Mouse (Mus musculus): ENCODE results near the gene Olfr175-ps1. TPM values are rescaled to one million over a fixed set of nuclear protein-coding genes. Genes with fewer than 3 reads are reported as not detected.

The Olfr175-ps1 gene
- polyA plus RNA-seq (2014; fragmentation: Illumina TruSeq; extraction: RNeasy Lipid Tissue Mini Kit (QIAGEN cat#74804); ENCODE audit: low read depth, low replicate concordance) = not detected

GRCm38 (mm10) chr16:58826732-58827319 is at the start of gene Olfr175-ps1:
Gene Olfr175-ps1 (minus strand): TSS chr16:58826782.

GRCm38 (mm10) chr16:58874668-58875067 is 48.1 kb upstream of the Olfr175-ps1 start, which contains the start of gene Olfr177:
Gene Olfr177 (minus strand): TSS chr16:58874768.

GRCm38 (mm10) chr16:58800168-58800567 is 26.4 kb downstream of the Olfr175-ps1 start, which contains the start of gene Olfr173:
Gene Olfr173 (minus strand): TSS chr16:58800268.

Other genes starting within 250 kb of the Olfr175-ps1 start
- not detected for gene Gm813, start 209.8 kb downstream of the Olfr175-ps1 start, polyA plus RNA-seq (2014; fragmentation: Illumina TruSeq; extraction: RNeasy Lipid Tissue Mini Kit (QIAGEN cat#74804); ENCODE audit: low read depth, low replicate concordance)
- gene E330017A01Rik, start 188.0 kb downstream of the Olfr175-ps1 start, polyA plus RNA-seq (2014; fragmentation: Illumina TruSeq; extraction: RNeasy Lipid Tissue Mini Kit (QIAGEN cat#74804); ENCODE audit: low read depth, low replicate concordance) = not detected
- gene Cpox, start 156.5 kb downstream of the Olfr175-ps1 start, polyA plus RNA-seq (2014; fragmentation: Illumina TruSeq; extraction: RNeasy Lipid Tissue Mini Kit (QIAGEN cat#74804); ENCODE audit: low read depth, low replicate concordance) = 187 TPM
- gene Gpr15, start 107.7 kb downstream of the Olfr175-ps1 start, polyA plus RNA-seq (2014; fragmentation: Illumina TruSeq; extraction: RNeasy Lipid Tissue Mini Kit (QIAGEN cat#74804); ENCODE audit: low read depth, low replicate concordance) = not detected
- gene Cldnd1, start 98.9 kb downstream of the Olfr175-ps1 start, polyA plus RNA-seq (2014; fragmentation: Illumina TruSeq; extraction: RNeasy Lipid Tissue Mini Kit (QIAGEN cat#74804); ENCODE audit: low read depth, low replicate concordance) = 39.4 TPM
- gene Olfr172, start 63.6 kb downstream of the Olfr175-ps1 start, polyA plus RNA-seq (2014; fragmentation: Illumina TruSeq; extraction: RNeasy Lipid Tissue Mini Kit (QIAGEN cat#74804); ENCODE audit: low read depth, low replicate concordance) = not detected
- gene Olfr173, start 26.5 kb downstream of the Olfr175-ps1 start, polyA plus RNA-seq (2014; fragmentation: Illumina TruSeq; extraction: RNeasy Lipid Tissue Mini Kit (QIAGEN cat#74804); ENCODE audit: low read depth, low replicate concordance) = not detected
- not detected for gene Olfr177, start 48.0 kb upstream of the Olfr175-ps1 start, polyA plus RNA-seq (2014; fragmentation: Illumina TruSeq; extraction: RNeasy Lipid Tissue Mini Kit (QIAGEN cat#74804); ENCODE audit: low read depth, low replicate concordance)
- gene Olfr178, start 65.3 kb upstream of the Olfr175-ps1 start, polyA plus RNA-seq (2014; fragmentation: Illumina TruSeq; extraction: RNeasy Lipid Tissue Mini Kit (QIAGEN cat#74804); ENCODE audit: low read depth, low replicate concordance) = not detected
- not detected for gene Olfr181, start 102.0 kb upstream of the Olfr175-ps1 start, polyA plus RNA-seq (2014; fragmentation: Illumina TruSeq; extraction: RNeasy Lipid Tissue Mini Kit (QIAGEN cat#74804); ENCODE audit: low read depth, low replicate concordance)
- not detected for gene Olfr180, start 102.6 kb upstream of the Olfr175-ps1 start, polyA plus RNA-seq (2014; fragmentation: Illumina TruSeq; extraction: RNeasy Lipid Tissue Mini Kit (QIAGEN cat#74804); ENCODE audit: low read depth, low replicate concordance)
- not detected for gene Olfr183, start 168.6 kb upstream of the Olfr175-ps1 start, polyA plus RNA-seq (2014; fragmentation: Illumina TruSeq; extraction: RNeasy Lipid Tissue Mini Kit (QIAGEN cat#74804); ENCODE audit: low read depth, low replicate concordance)
- not detected for gene Olfr186, start 203.5 kb upstream of the Olfr175-ps1 start, polyA plus RNA-seq (2014; fragmentation: Illumina TruSeq; extraction: RNeasy Lipid Tissue Mini Kit (QIAGEN cat#74804); ENCODE audit: low read depth, low replicate concordance)
- not detected for gene Olfr187, start 213.0 kb upstream of the Olfr175-ps1 start, polyA plus RNA-seq (2014; fragmentation: Illumina TruSeq; extraction: RNeasy Lipid Tissue Mini Kit (QIAGEN cat#74804); ENCODE audit: low read depth, low replicate concordance)